Mouse (Mus musculus) embryonic facial prominence, embryonic 13.5 days (tissue): ENCODE measurements around the gene Lin54. TPM values are rescaled to one million over a fixed set of nuclear protein-coding genes. Genes with fewer than 3 reads are reported as not detected.

ENCODE experiments used
- ATAC-seq: fragments of 200-750 bp; cut with Nextera tagmentation; 2 replicates; pipeline ENCODE4 v1.8.0; 2017; ENCODE audit warnings: low read depth; ENCODE audit not compliant: insufficient number of reproducible peaks, insufficient read depth, low FRiP score, low TSS enrichment
- H3K27ac ChIP-seq: fragments of 300-500 bp; sonication (generic); 2 replicates; pipeline ENCODE4 v1.5.1; 2015; ENCODE audit warnings: moderate library complexity, mild to moderate bottlenecking, inconsistent platforms
- H3K27me3 ChIP-seq: fragments of 300-500 bp; sonication (generic); 2 replicates; pipeline ENCODE4 v1.6.1; 2015; ENCODE audit warnings: mild to moderate bottlenecking, inconsistent platforms
- H3K36me3 ChIP-seq: fragments of 300-500 bp; sonication (generic); 2 replicates; pipeline ENCODE4 v1.6.1; 2015; ENCODE audit warnings: mild to moderate bottlenecking, inconsistent platforms
- H3K4me1 ChIP-seq: fragments of 300-500 bp; sonication (generic); 2 replicates; pipeline ENCODE4 v1.6.1; 2015; ENCODE audit warnings: inconsistent platforms
- H3K4me2 ChIP-seq: fragments of 300-500 bp; sonication (generic); 2 replicates; pipeline ENCODE4 v1.6.1; 2015; ENCODE audit warnings: moderate library complexity, mild to moderate bottlenecking, inconsistent platforms
- H3K4me3 ChIP-seq: fragments of 300-500 bp; sonication (generic); 2 replicates; pipeline ENCODE4 v1.5.1; 2015; ENCODE audit warnings: mild to moderate bottlenecking, inconsistent platforms
- H3K9ac ChIP-seq: fragments of 300-500 bp; sonication (generic); 2 replicates; pipeline ENCODE4 v1.6.1; 2015; ENCODE audit warnings: mild to moderate bottlenecking, inconsistent platforms
- H3K9me3 ChIP-seq: fragments of 300-500 bp; sonication (generic); 2 replicates; pipeline ENCODE4 v1.6.1; 2016; ENCODE audit warnings: inconsistent platforms
- WGBS: fragments of 180-500 bp; shearing (Covaris S2); methylation state at CpG from one replicate; pipeline ENCODE4 v1.1.7; 2015; ENCODE audit warnings: mixed read lengths; 5-methylcytosine and 5-hydroxymethylcytosine counted together
- polyA plus RNA-seq: library from polyadenylated mRNA; unstranded; fragments of >200 nt; fragmentation: Nextera tagmentation; extraction: Ambion mirVana; gene quantifications from 2 replicates; pipeline ENCODE4 v1.2.1, GENCODE M21; 2015

The Lin54 gene
- polyA plus RNA-seq, 1 experiment from 2014 or later, result 11.0 TPM

- no peak for ATAC-seq
- no peaks in the 10 kb centered on the region for H3K9me3 ChIP-seq
- H3K4me2 ChIP-seq, result no peak overlapping the region
- 81% methylated on average over 2 of the region's 2 CpGs for WGBS
- H3K4me3 ChIP-seq, result no peak overlapping the region
- H3K4me1 ChIP-seq, result 0 out of 2 replicates have a peak, but pooled peaks cover 5% of the 10 kb centered on the region
- no peak overlapping the region for H3K27ac ChIP-seq
- no peak overlapping the region for H3K9ac ChIP-seq
- H3K36me3 ChIP-seq, result peaks cover 5% of the 10 kb centered on the region
- no peaks in the 10 kb centered on the region for H3K27me3 ChIP-seq
Observed at GRCm38 (mm10) chr5:100487120-100487519, 13.3 kb downstream of the Lin54 start.

GRCm38 (mm10) chr5:100483569-100483968, 16.9 kb downstream of the Lin54 start:
- no peak overlapping the region for H3K27ac ChIP-seq
- H3K27me3 ChIP-seq, result no peaks in the 10 kb centered on the region
- no peak for ATAC-seq

DNA sequence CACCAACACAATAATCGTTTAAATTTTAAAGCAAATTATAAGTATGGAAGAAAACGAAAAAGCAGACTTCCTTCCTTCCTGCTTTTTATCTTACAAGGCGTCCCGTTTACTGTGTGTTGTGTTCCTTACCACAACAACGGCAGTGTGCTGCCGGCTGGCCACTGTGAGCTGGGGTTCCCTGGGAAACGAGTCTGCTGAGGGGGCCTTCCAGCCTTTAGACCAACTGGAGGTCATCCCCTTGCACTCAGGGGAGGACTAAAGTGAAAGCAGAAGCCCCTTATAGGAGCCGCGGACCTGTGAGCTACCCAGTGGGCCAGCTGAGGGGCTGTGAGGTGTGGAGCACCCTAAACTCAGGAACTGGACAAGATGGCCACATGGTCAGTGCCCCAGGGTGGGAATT, 22.8 kb downstream of the Lin54 start:
- Histone ChIP-seq H3K4me1 (no peaks in the 10 kb centered on the region), H3K9me3 (no peaks in the 10 kb centered on the region), H3K27ac (no peak overlapping the region), H3K4me2 (no peak overlapping the region), H3K27me3 (no peaks in the 10 kb centered on the region), H3K36me3 (peaks cover 34% of the 10 kb centered on the region), H3K4me3 (no peak overlapping the region), H3K9ac (no peak overlapping the region)
- no peak for ATAC-seq
- WGBS, result 85% methylated on average over 9 of the region's 9 CpGs

More at GRCm38 (mm10) chr5:100483569-100483968, 16.9 kb downstream of the Lin54 start:
- Histone ChIP-seq H3K36me3 (peaks cover 15% of the 10 kb centered on the region), H3K9ac (no peak overlapping the region), H3K4me3 (no peak overlapping the region), H3K9me3 (no peaks in the 10 kb centered on the region), H3K4me2 (no peak overlapping the region), H3K4me1 (0 out of 2 replicates have a peak, but pooled peaks cover 5% of the 10 kb centered on the region)

DNA sequence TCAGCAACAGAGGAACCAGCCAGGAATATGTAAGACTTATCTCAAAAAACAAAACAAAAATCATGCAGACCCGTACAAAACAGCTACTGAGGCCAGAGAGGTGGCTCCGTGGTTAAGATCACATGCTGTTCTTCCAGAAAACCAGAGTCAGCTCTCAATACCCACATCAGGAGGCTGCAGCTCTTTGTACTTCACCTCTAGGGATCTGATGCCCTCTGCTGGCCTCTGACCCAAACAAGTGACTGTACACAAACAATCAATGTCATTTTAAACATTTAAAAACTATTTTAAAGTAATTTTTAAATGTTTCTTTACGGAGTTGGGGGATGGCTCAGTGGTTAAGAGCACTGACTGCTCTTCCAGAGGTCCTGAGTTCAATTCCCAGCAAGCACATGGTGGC, 24.1 kb downstream of the Lin54 start:
- Histone ChIP-seq H3K4me3 (no peak overlapping the region), H3K36me3 (peaks cover 42% of the 10 kb centered on the region), H3K4me1 (no peaks in the 10 kb centered on the region), H3K4me2 (no peak overlapping the region), H3K27ac (no peak overlapping the region), H3K9me3 (no peaks in the 10 kb centered on the region), H3K9ac (no peak overlapping the region), H3K27me3 (no peaks in the 10 kb centered on the region)
- 87% methylated on average over 3 of the region's 3 CpGs for WGBS
- ATAC-seq, result no peak

DNA sequence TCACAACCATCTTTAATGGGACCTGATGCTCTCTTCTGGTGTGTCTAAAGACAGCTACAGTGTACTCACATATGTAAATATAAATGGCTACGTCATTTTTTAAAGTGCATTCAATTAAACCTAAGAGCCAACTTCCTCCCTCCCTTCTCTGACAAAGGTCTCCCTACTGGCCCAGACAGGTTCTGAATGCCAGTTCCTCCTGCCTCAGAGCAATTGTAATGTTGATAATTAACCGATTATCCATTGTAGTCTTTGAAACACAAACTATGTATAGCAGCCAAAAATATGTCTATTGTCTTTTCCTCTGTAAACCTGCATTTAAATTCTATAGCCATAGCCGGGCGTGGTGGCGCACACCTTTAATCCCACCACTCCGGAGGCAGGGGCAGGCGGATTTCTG, 33.1 kb downstream of the Lin54 start:
- peaks cover 12% of the 10 kb centered on the region for H3K36me3 ChIP-seq
- no peaks in the 10 kb centered on the region for H3K27me3 ChIP-seq
- H3K4me2 ChIP-seq, result no peak overlapping the region
- no peak overlapping the region for H3K27ac ChIP-seq
- H3K4me1 ChIP-seq, result no peaks in the 10 kb centered on the region
- H3K9ac ChIP-seq, result no peak overlapping the region
- H3K9me3 ChIP-seq, result no peaks in the 10 kb centered on the region
- ATAC-seq, result no peak
- no peak overlapping the region for H3K4me3 ChIP-seq
- WGBS, result 95% methylated on average over 7 of the region's 7 CpGs

DNA sequence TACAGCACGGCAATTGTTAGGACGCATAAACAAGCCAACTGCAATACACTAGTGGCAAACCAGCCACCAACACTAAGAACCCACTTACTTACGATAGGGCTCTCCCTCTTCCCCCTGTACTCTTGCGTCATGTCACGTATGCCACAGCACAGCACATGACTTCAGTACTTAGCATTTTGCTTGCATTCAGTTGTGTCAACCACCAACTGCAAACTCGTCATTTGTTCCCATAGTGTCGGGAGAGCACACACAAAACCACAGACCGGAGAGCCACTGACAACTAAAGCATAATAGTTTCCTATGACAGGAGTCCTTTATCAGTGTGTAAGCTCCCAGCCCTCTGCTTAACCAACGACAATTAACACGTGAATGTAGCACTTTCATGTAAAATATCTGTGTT, 33.8 kb downstream of the Lin54 start:
- no peaks in the 10 kb centered on the region for H3K4me1 ChIP-seq
- no peak overlapping the region for H3K4me3 ChIP-seq
- H3K27me3 ChIP-seq, result no peaks in the 10 kb centered on the region
- peaks cover 9% of the 10 kb centered on the region for H3K36me3 ChIP-seq
- WGBS, result 90% methylated on average over 10 of the region's 10 CpGs
- H3K9me3 ChIP-seq, result no peaks in the 10 kb centered on the region
- no peak overlapping the region for H3K27ac ChIP-seq
- no peak for ATAC-seq
- no peak overlapping the region for H3K4me2 ChIP-seq
- no peak overlapping the region for H3K9ac ChIP-seq

DNA sequence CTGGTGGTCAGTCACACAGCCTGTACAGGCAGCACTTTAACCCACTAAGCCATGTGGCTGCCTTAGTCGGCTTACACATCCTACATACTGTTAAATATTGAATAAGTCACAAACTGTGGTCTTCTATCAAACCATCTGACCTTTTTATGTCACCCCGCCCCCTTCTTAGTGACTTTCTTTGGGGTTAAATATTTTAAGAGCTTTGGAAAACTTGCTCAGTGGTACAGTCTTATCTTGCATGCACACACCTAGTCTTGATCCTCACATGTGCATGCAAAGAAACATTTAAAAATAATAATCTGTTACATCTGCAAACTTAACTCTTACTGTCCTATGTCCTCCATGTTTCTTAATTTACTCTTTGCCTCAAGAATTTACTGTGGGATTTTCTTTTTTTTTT, 38.1 kb downstream of the Lin54 start:
- Histone ChIP-seq H3K9ac (no peak overlapping the region), H3K27me3 (no peaks in the 10 kb centered on the region), H3K27ac (no peak overlapping the region), H3K4me1 (no peaks in the 10 kb centered on the region), H3K9me3 (no peaks in the 10 kb centered on the region), H3K4me2 (no peak overlapping the region), H3K4me3 (no peak overlapping the region), H3K36me3 (peaks cover 35% of the 10 kb centered on the region)
- no peak for ATAC-seq
- 91% methylated on average over 2 of the region's 2 CpGs for WGBS

DNA sequence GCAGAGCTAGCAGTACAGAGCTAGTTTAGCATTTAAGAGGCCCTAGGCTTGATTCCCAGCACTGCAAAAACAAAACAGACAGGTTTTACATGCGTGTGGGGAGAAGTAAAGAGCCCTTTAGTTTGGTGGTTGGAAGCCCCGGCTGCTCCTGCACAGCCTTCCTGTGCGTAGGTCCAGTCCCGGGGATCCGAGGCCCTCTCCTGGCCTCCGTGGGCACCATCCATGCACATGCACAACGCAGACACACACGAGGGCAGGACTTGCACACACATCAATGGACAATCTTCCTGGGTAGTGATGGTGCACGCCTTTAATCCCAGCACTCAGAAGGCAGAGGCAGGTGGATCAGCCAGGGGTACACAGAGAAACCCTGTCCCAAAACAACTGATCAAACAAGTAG, 38.9 kb downstream of the Lin54 start:
- no peak overlapping the region for H3K4me3 ChIP-seq
- H3K4me1 ChIP-seq, result no peaks in the 10 kb centered on the region
- 92% methylated on average over 9 of the region's 9 CpGs for WGBS
- H3K27ac ChIP-seq, result no peak overlapping the region
- H3K27me3 ChIP-seq, result no peaks in the 10 kb centered on the region
- H3K9me3 ChIP-seq, result no peaks in the 10 kb centered on the region
- H3K4me2 ChIP-seq, result no peak overlapping the region
- H3K9ac ChIP-seq, result no peak overlapping the region
- no peak for ATAC-seq
- H3K36me3 ChIP-seq, result peaks cover 41% of the 10 kb centered on the region

GRCm38 (mm10) chr5:100459468-100459867, 41.0 kb downstream of the Lin54 start:
- no peak for ATAC-seq
- whole genome bisulfite sequencing, result 91% methylated on average over 5 of the region's 5 CpGs

DNA sequence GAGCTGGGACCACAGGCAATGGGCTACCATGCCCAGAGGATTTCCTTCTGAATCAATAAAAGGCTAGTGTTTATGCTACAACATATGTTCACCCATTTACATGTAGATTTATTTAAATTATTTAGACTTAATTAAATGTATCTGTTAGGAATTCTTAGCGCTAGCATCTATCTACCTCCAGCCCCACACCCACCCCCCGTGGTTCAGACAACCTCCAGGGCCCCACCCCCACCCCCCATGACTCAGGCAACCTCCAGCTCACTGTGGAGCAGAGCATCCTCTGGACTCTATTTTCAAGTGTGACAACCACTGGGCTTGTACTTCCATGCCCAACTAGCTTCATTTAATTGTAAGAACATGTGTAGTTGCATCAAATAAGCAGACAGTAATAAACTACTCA, 48.6 kb downstream of the Lin54 start:
- peaks cover 65% of the 10 kb centered on the region for H3K36me3 ChIP-seq
- WGBS, result 79% methylated on average over 2 of the region's 2 CpGs

More at GRCm38 (mm10) chr5:100459468-100459867, 41.0 kb downstream of the Lin54 start:
- H3K4me3 ChIP-seq, result no peak overlapping the region
- no peak overlapping the region for H3K9ac ChIP-seq
- H3K27me3 ChIP-seq, result no peaks in the 10 kb centered on the region
- no peak overlapping the region for H3K4me2 ChIP-seq
- H3K4me1 ChIP-seq, result no peaks in the 10 kb centered on the region
- no peak overlapping the region for H3K27ac ChIP-seq
- peaks cover 51% of the 10 kb centered on the region for H3K36me3 ChIP-seq
- H3K9me3 ChIP-seq, result no peaks in the 10 kb centered on the region

GRCm38 (mm10) chr5:100438796-100439195, 61.6 kb downstream of the Lin54 start:
- Histone ChIP-seq H3K4me1 (no peaks in the 10 kb centered on the region), H3K4me3 (no peak overlapping the region), H3K9ac (no peak overlapping the region), H3K36me3 (peaks cover 27% of the 10 kb centered on the region), H3K27me3 (no peaks in the 10 kb centered on the region), H3K27ac (no peak overlapping the region), H3K4me2 (no peak overlapping the region), H3K9me3 (no peaks in the 10 kb centered on the region)
- WGBS, result 96% methylated on average over 14 of the region's 14 CpGs
- no peak for ATAC-seq

More for the DNA sequence above, 48.6 kb downstream of the Lin54 start:
- Histone ChIP-seq H3K4me2 (no peak overlapping the region), H3K4me3 (no peak overlapping the region), H3K4me1 (no peaks in the 10 kb centered on the region), H3K27ac (no peak overlapping the region), H3K9me3 (no peaks in the 10 kb centered on the region), H3K9ac (no peak overlapping the region), H3K27me3 (no peaks in the 10 kb centered on the region)
- no peak for ATAC-seq

DNA sequence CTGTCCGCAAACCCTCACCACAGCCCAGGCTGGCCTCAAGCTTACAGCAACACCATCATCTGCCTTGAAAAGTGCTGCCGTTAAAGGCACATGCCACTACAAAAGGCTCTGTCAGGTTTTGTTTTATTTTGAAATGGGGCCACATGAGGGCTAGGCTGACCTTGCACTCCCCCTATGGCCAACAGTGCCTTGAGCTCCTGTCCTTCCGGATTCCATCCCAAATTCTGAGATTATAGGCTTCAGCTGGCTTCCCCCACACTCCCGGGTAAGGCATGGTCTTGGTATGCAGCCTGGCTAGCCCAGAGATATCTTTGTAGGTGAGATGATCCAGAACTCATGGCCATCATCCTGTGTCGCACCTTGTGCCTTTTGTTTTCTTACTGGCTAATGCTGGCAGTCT, 62.5 kb downstream of the Lin54 start:
- H3K9ac ChIP-seq, result no peak overlapping the region
- no peak for ATAC-seq
- H3K4me3 ChIP-seq, result no peak overlapping the region
- no peaks in the 10 kb centered on the region for H3K4me1 ChIP-seq
- no peak overlapping the region for H3K4me2 ChIP-seq
- H3K27me3 ChIP-seq, result no peaks in the 10 kb centered on the region
- H3K36me3 ChIP-seq, result peaks cover 23% of the 10 kb centered on the region
- 93% methylated on average over 5 of the region's 5 CpGs for WGBS
- H3K9me3 ChIP-seq, result no peaks in the 10 kb centered on the region
- H3K27ac ChIP-seq, result no peak overlapping the region

GRCm38 (mm10) chr5:100437086-100437485, 63.4 kb downstream of the Lin54 start:
- WGBS, result 98% methylated on average over 4 of the region's 4 CpGs

More at GRCm38 (mm10) chr5:100437086-100437485, 63.4 kb downstream of the Lin54 start:
- H3K4me1 ChIP-seq, result no peaks in the 10 kb centered on the region
- H3K36me3 ChIP-seq, result peaks cover 21% of the 10 kb centered on the region
- H3K4me2 ChIP-seq, result no peak overlapping the region
- ATAC-seq, result no peak
- no peak overlapping the region for H3K27ac ChIP-seq
- no peaks in the 10 kb centered on the region for H3K9me3 ChIP-seq
- no peaks in the 10 kb centered on the region for H3K27me3 ChIP-seq
- no peak overlapping the region for H3K4me3 ChIP-seq
- no peak overlapping the region for H3K9ac ChIP-seq
